Mouse (Mus musculus): ENCODE measurements around the gene Edil3. TPM values are rescaled to one million over a fixed set of nuclear protein-coding genes. Genes with fewer than 3 reads are reported as not detected.

The Edil3 gene
- polyA plus RNA-seq, 1 experiment = 2.2 TPM

DNA sequence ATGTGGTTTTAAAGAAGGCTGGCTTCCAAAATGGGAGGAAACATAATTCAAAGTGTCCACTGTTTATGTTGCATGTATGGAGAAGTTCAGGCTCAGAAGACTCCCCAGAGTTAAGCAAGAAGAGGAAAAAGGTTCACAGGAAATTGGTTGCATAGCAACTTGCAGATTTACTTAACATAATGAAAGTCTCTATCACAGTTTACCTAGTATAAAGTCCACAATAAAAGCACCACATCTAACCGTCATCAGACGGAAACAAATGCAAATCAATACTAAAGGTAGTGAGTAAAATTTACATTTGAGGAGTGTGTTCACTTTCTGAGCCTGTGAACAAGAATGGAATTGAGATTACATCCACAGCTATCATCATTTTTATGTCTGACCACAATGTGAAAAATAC is 353.9 kb downstream of the Edil3 start:
- no peak overlapping the region for H3K27ac ChIP-seq (ENCODE audit: insufficient read depth, low read depth, low read length)
- no peaks in the 10 kb centered on the region for H3K4me1 ChIP-seq (ENCODE audit: control insufficient read depth, insufficient read depth, low read length)
- no peak for TF ChIP-seq POLR2A (IDR thresholded peaks at IDR 0.05; ENCODE audit: borderline replicate concordance, low read depth, low read length)
- H3K4me3 ChIP-seq (ENCODE audit: insufficient read depth, low read length) = no peak overlapping the region

DNA sequence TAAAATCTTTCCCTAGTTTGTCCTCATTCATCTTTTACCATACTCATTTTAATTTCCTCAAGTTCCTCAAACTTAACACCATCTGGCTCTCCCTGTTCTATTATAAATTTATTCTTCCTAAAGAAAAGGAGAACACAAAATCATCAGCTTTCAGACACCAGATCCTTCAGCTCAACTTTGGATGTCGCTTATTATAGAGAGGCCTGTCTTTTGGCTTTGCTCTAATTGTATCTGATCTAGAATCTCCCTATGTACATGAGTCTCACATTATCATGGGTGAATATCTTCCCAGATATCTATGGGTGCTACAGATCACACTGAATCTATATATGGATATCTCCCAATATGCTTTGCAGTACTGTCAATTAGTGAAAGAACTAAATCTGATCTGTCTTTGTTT is 367.8 kb downstream of the Edil3 start:
- no peak overlapping the region for H3K27ac ChIP-seq (ENCODE audit: insufficient read depth, low read depth, low read length)
- no peak overlapping the region for H3K4me3 ChIP-seq (ENCODE audit: insufficient read depth, low read length)
- H3K4me1 ChIP-seq (ENCODE audit: control insufficient read depth, insufficient read depth, low read length) = no peaks in the 10 kb centered on the region
- TF ChIP-seq CTCF (IDR thresholded peaks at IDR 0.05; ENCODE audit: low read depth, low read length) (no peak), POLR2A (IDR thresholded peaks at IDR 0.05; ENCODE audit: borderline replicate concordance, low read depth, low read length) (no peak)

DNA sequence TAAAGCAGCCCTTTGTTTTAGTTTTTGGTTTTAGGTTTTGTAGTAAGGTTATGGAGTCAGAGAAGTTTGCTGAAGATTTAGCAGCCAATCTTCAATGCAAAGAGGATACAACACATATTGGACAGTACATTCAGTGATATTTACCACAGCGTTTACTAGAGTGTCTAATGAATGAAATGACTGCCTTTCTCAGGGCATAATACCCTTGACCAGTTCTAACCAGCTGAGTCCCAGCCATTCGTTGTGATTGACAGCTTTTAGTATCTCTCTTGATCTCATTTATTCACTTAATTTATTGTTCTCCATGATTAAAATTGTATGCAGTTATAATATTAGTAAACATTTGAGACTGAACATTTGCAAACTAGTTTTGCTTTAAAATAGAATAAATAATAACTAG is 375.7 kb downstream of the Edil3 start:
- Histone ChIP-seq H3K4me1 (ENCODE audit: control insufficient read depth, insufficient read depth, low read length) (no peaks in the 10 kb centered on the region), H3K4me3 (ENCODE audit: insufficient read depth, low read length) (no peak overlapping the region), H3K27ac (ENCODE audit: insufficient read depth, low read depth, low read length) (no peak overlapping the region)
- TF ChIP-seq CTCF (IDR thresholded peaks at IDR 0.05; ENCODE audit: low read depth, low read length) (no peak), POLR2A (IDR thresholded peaks at IDR 0.05; ENCODE audit: borderline replicate concordance, low read depth, low read length) (no peak)

GRCm38 (mm10) chr13:89199275-89199674 is 378.0 kb downstream of the Edil3 start:
- no peak overlapping the region for H3K27ac ChIP-seq (ENCODE audit: insufficient read depth, low read depth, low read length)
- TF ChIP-seq CTCF (IDR thresholded peaks at IDR 0.05; ENCODE audit: low read depth, low read length) (no peak), POLR2A (IDR thresholded peaks at IDR 0.05; ENCODE audit: borderline replicate concordance, low read depth, low read length) (no peak)
- no peaks in the 10 kb centered on the region for H3K4me1 ChIP-seq (ENCODE audit: control insufficient read depth, insufficient read depth, low read length)
- H3K4me3 ChIP-seq (ENCODE audit: insufficient read depth, low read length) = no peak overlapping the region

- no peak overlapping the region for H3K27ac ChIP-seq (ENCODE audit: insufficient read depth, low read depth, low read length)
- TF ChIP-seq CTCF (IDR thresholded peaks at IDR 0.05; ENCODE audit: low read depth, low read length) (no peak), POLR2A (IDR thresholded peaks at IDR 0.05; ENCODE audit: borderline replicate concordance, low read depth, low read length) (no peak)
- H3K4me3 ChIP-seq (ENCODE audit: insufficient read depth, low read length) = no peak overlapping the region
- peaks cover 4% of the 10 kb centered on the region for H3K4me1 ChIP-seq (ENCODE audit: control insufficient read depth, insufficient read depth, low read length)
Observed at GRCm38 (mm10) chr13:89238104-89238503, 416.8 kb downstream of the Edil3 start.

DNA sequence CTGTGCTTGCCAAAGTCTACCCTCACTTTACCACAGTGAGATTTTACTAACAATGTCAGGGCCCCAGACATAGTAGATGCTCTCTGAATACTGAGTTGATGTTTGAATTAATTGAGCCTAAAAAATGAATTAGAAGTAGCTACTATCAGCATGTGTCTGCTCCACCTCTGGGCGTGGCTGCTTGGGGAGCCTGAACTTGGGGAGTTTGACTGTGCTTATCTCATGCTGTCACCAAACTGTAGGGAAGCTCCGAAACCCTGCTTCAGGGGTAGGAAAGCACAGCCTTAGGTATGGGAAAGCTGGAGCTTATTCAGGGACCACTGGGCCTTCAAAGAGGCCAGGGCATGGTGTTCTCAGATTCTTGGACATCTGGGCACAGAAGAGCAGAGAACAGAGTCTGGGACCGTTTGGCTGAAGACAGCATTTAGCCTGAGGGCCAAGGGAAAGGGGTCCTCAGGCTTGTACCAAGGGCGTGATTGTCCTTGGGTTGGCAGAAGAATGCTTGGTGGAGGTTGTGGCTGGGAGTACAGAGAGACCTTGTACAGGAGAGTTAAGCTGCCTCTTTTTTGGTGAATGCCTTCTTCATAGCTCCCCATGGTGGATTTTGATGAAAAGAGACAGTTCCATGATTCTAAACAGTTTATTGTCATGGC is 432.8 kb downstream of the Edil3 start:
- H3K27ac ChIP-seq (ENCODE audit: insufficient read depth, low read depth, low read length) = no peak overlapping the region
- H3K4me1 ChIP-seq (ENCODE audit: control insufficient read depth, insufficient read depth, low read length) = 0 out of 2 replicates have a peak, but pooled peaks cover 2% of the 10 kb centered on the region
- no peak overlapping the region for H3K4me3 ChIP-seq (ENCODE audit: insufficient read depth, low read length)
- TF ChIP-seq POLR2A (IDR thresholded peaks at IDR 0.05; ENCODE audit: borderline replicate concordance, low read depth, low read length) (no peak), CTCF (IDR thresholded peaks at IDR 0.05; ENCODE audit: low read depth, low read length) (no peak)

- 0 out of 2 replicates have a peak, but pooled peaks cover 2% of the 10 kb centered on the region for H3K4me1 ChIP-seq (ENCODE audit: control insufficient read depth, insufficient read depth, low read length)
- H3K4me3 ChIP-seq (ENCODE audit: insufficient read depth, low read length) = no peak overlapping the region
- no peak overlapping the region for H3K27ac ChIP-seq (ENCODE audit: insufficient read depth, low read depth, low read length)
- no peak for TF ChIP-seq CTCF (IDR thresholded peaks at IDR 0.05; ENCODE audit: low read depth, low read length)
Observed at GRCm38 (mm10) chr13:89256906-89257305, 435.6 kb downstream of the Edil3 start.

DNA sequence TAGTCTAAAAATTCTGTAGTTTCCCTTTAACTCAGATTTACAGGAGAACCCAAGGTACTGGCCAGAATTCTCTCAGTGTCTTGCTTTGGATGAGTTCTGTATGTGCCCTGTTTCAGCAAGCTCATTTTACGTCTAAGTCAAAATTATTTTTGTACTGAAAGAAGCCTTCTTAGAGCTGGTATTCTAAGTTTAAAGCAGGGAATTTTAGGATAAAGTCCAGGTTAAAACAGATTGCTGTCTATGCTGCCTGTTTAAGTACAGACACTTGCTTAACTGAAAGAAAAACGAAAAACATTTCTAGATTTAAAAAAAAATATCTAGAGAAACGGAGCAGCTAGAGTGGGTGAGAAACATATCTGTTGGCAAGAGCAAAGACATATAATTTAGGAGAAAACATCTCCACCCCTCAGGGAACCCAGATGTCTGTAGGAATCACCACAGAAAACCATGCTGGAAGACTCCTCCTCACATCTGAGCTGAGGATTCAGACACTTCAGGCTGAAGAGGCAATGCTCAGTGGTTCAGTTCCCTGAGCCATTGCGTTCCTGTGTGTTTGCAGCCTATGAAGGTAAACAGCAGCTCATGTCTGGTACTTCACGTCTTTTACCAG is 465.5 kb downstream of the Edil3 start:
- no peak overlapping the region for H3K4me3 ChIP-seq (ENCODE audit: insufficient read depth, low read length)
- TF ChIP-seq CTCF (IDR thresholded peaks at IDR 0.05; ENCODE audit: low read depth, low read length) (no peak), POLR2A (IDR thresholded peaks at IDR 0.05; ENCODE audit: borderline replicate concordance, low read depth, low read length) (no peak)
- no peaks in the 10 kb centered on the region for H3K4me1 ChIP-seq (ENCODE audit: control insufficient read depth, insufficient read depth, low read length)
- H3K27ac ChIP-seq (ENCODE audit: insufficient read depth, low read depth, low read length) = no peak overlapping the region

GRCm38 (mm10) chr13:89288201-89288600 is 466.9 kb downstream of the Edil3 start:
- TF ChIP-seq POLR2A (IDR thresholded peaks at IDR 0.05; ENCODE audit: borderline replicate concordance, low read depth, low read length) (no peak), CTCF (IDR thresholded peaks at IDR 0.05; ENCODE audit: low read depth, low read length) (no peak)
- Histone ChIP-seq H3K4me3 (ENCODE audit: insufficient read depth, low read length) (no peak overlapping the region), H3K4me1 (ENCODE audit: control insufficient read depth, insufficient read depth, low read length) (no peaks in the 10 kb centered on the region), H3K27ac (ENCODE audit: insufficient read depth, low read depth, low read length) (no peak overlapping the region)

DNA sequence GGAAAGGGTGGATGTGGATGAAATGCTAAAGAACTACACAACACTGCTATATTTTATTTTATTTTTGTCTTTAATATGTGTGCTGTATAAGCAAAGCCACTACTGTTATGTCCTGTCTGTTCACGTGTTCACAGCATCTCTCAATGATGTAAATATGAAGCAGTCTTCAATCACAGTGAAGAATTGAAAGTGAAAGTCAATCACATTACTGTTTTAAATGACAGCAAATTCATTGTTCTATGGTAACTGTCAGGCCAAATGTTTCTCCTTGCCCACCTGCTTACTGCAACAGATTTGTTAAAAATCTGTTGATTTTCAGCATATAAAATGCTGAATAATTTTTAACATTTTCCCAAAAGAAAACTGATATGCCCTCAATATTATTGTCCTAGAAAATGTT is 499.9 kb downstream of the Edil3 start:
- Histone ChIP-seq H3K4me1 (ENCODE audit: control insufficient read depth, insufficient read depth, low read length) (peaks cover 3% of the 10 kb centered on the region; the same call in 1 of the 2 replicates), H3K27ac (ENCODE audit: insufficient read depth, low read depth, low read length) (no peak overlapping the region), H3K4me3 (ENCODE audit: insufficient read depth, low read length) (no peak overlapping the region)
- TF ChIP-seq POLR2A (IDR thresholded peaks at IDR 0.05; ENCODE audit: borderline replicate concordance, low read depth, low read length) (no peak), CTCF (IDR thresholded peaks at IDR 0.05; ENCODE audit: low read depth, low read length) (no peak)
